In the genomic region with DNA sequence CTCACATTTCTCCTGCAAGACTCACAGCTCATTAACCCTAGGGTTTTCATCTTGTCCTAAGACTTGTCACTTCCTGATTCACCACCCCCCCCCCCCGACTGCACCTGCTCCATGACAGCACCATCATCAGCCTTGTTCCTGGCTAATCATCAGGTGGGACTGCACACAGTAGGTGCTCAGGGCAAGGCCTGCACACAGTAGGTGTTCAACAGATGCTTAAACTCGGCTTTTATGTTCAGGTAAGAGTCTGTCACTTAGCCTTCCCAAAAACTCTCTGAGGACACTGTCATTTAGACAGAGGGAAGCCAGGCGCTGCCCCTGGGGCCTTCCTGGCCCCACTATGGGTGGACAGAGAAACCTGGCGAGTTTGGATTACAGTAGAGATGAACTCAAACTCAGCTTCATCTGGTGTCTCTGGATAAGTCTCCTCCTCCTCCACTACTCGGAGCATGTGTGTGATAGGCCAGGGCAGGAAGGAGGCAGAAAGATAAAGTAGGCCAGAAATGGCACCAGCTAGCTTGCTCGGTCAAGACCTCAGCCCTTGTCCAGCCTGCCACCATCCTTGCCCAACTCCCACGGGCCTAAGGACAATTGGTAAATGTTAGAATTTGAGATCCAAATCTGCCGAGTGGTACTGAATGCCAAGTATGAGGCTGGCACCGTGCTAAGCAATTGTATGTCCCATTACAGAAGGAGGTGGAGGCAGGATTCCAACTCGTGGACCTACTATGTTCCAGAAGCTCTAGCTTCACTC, we compare ENCODE assay signal across 15 mouse cellular contexts.
A peak's percentile ranks its signal among the peaks of the same experiment; 100 is the strongest.
DNase-seq lines count a peak whose midpoint lies in the region; TF ChIP-seq lines count a peak whose summit lies in the region.
"Had no signal": no experiment of that assay in that cellular context is flagged by ENCODE, and none has a peak within 500 bp of the region (broad histone marks: within the 10 kb centered on the region; RNA-seq: fewer than 3 reads in every experiment).

No protein-coding gene starts in this region.

- peak; percentile 56 for DNase-seq in adrenal gland, postnatal 10 days
- DNase-seq in adrenal gland, postnatal 25 days: no peak
- DNase-seq in heart, adult 11 months: peak; percentile 74
- DNase-seq in heart, adult 18-20 months: no peak
- DNase-seq in CH12.LX (ENCODE audit: extremely low read depth): no peak
- DNase-seq in thymus, adult 18-20 months: no peak
- DNase-seq: adrenal gland, postnatal 36 days; B cell, adult 2 months; cerebellum, adult 11-12 months; cerebellum, adult 2 months; cerebellum, adult 9-10 months; cerebellum, postnatal 10 days; cerebellum, postnatal 25 days had no signal

- no peak overlapping the region for H3K9ac ChIP-seq in CH12.LX (ENCODE audit: insufficient read depth, low read depth)
- H3K9ac ChIP-seq: embryonic facial prominence, embryonic 12.5 days had no signal

- TF ChIP-seq POLR2A in CH12.LX (IDR thresholded peaks at IDR 0.05; ENCODE audit: low read depth, low read length): no peak

- no peaks in the 10 kb centered on the region for H3K9me3 ChIP-seq in CH12.LX (replicated peaks; ENCODE audit: low read length)
- H3K9me3 ChIP-seq: embryonic facial prominence, embryonic 10.5 days; embryonic facial prominence, embryonic 12.5 days had no signal

- in situ Hi-C loops in CH12.LX (cut with MboI; ENCODE audit: low pct_ligation_motif_present, low pct_unique_long_range_greater_than_20kb, low sequenced_read_pairs): no loop called here

- dilution Hi-C loops in CH12.LX (cut with MboI; ENCODE audit: extremely low pct_ligation_motif_present, extremely low pct_unique_long_range_greater_than_20kb, low sequenced_read_pairs): no loop called here

- no peaks in the 10 kb centered on the region for H3K79me2 ChIP-seq in CH12.LX (replicated peaks; ENCODE audit: control insufficient read depth, extremely low read depth, insufficient read depth, poor library complexity, severe bottlenecking)

- H3K4me1 ChIP-seq in CH12.LX (ENCODE audit: control insufficient read depth in 1 of 2, insufficient read depth in 2 of 2): no peaks in the 10 kb centered on the region

- H3K4me3 ChIP-seq in CH12.LX (replicated peaks in 1 of 3; ENCODE audit: low read depth in 2 of 3, low read length in 2 of 3, poor library complexity in 1 of 3): no peak overlapping the region
- H3K4me3 ChIP-seq: embryonic facial prominence, embryonic 10.5 days; embryonic facial prominence, embryonic 12.5 days had no signal

- no peaks in the 10 kb centered on the region for H3K36me3 ChIP-seq in CH12.LX (replicated peaks in 1 of 2; ENCODE audit: control insufficient read depth in 1 of 2, insufficient read depth in 1 of 2, low read length in 1 of 2)
- H3K36me3 ChIP-seq: embryonic facial prominence, embryonic 10.5 days; embryonic facial prominence, embryonic 12.5 days had no signal

- no peak overlapping the region for H3K4me2 ChIP-seq in CH12.LX (ENCODE audit: insufficient read depth, low read depth, poor library complexity, severe bottlenecking)
- H3K4me2 ChIP-seq: embryonic facial prominence, embryonic 12.5 days had no signal

- no peak for TF ChIP-seq CTCF in CH12.LX (conservative IDR thresholded peaks at IDR 0.05 in 1 of 2, IDR thresholded peaks at IDR 0.05 in 1 of 2; ENCODE audit: low read depth in 2 of 2, low read length in 2 of 2)

- H3K27ac ChIP-seq in CH12.LX (ENCODE audit: insufficient read depth, low read depth): no peak overlapping the region
- H3K27ac ChIP-seq: embryonic facial prominence, embryonic 10.5 days; embryonic facial prominence, embryonic 12.5 days had no signal

- peaks cover 91% of the 10 kb centered on the region for H3K27me3 ChIP-seq in CH12.LX (replicated peaks)
- H3K27me3 ChIP-seq: embryonic facial prominence, embryonic 12.5 days had no signal

- no peak for TF ChIP-seq EP300 in CH12.LX (IDR thresholded peaks at IDR 0.05; ENCODE audit: low read length)

- no peak for TF ChIP-seq RAD21 in CH12.LX (IDR thresholded peaks at IDR 0.05; ENCODE audit: low read depth, low read length)

TF ChIP-seq in CH12.LX, 34 proteins besides CTCF, POLR2A, EP300 and RAD21:
- TF ChIP-seq ETS1 (conservative IDR thresholded peaks at IDR 0.05; ENCODE audit: low read depth, low read length) (no peak), HCFC1 (IDR thresholded peaks at IDR 0.05; ENCODE audit: low read depth, low read length) (no peak), ZKSCAN1 (IDR thresholded peaks at IDR 0.05; ENCODE audit: borderline replicate concordance, low read depth, low read length) (peak; percentile 83)

Comparison
In these comparisons a context has a peak if more than half of its experiments do, and no peak if none do; other contexts are left out.
1. DNase-seq: peak in adrenal gland, postnatal 10 days (single experiment) and heart, adult 11 months (single experiment); none in adrenal gland, postnatal 25 days (single experiment), heart, adult 18-20 months (0 of 2), CH12.LX (single experiment) and thymus, adult 18-20 months (0 of 2).